ENCODE assay signal across 10 mouse cellular contexts in genomic region chr14:13771163-13771562, GRCm38 (mm10).
DNase-seq lines count a peak whose midpoint lies in the region; ATAC-seq and TF ChIP-seq lines count a peak whose summit lies in the region.
"Had no signal": no experiment of that assay in that cellular context is flagged by ENCODE, and none has a peak within 500 bp of the region (broad histone marks: within the 10 kb centered on the region; RNA-seq: fewer than 3 reads in every experiment).

No protein-coding gene starts in this region.

- WGBS in midbrain, embryonic 10.5 days: 70% methylated on average over 2 of the region's 2 CpGs
- 60% methylated on average over 2 of the region's 2 CpGs for WGBS in midbrain, embryonic 14.5 days
- 65% methylated on average over 2 of the region's 2 CpGs for WGBS in forebrain, embryonic 16.5 days
- WGBS in limb, embryonic 14.5 days: 49% methylated on average over 2 of the region's 2 CpGs
- WGBS in stomach, postnatal 0 days: 33% methylated on average over 2 of the region's 2 CpGs
- WGBS in lung, adult 2 months: 46% methylated on average over 2 of the region's 2 CpGs

- TF ChIP-seq CTCF in stomach, postnatal 0 days (IDR thresholded peaks at IDR 0.05; ENCODE audit: low read depth): no peak
- TF ChIP-seq CTCF in lung, adult 2 months (IDR thresholded peaks at IDR 0.05; ENCODE audit: insufficient read depth, low read length): no peak

- no peaks in the 10 kb centered on the region for H3K9me3 ChIP-seq in midbrain, embryonic 10.5 days (replicated peaks)
- no peaks in the 10 kb centered on the region for H3K9me3 ChIP-seq in midbrain, embryonic 14.5 days (ENCODE audit: control insufficient read depth, low read length)
- no peaks in the 10 kb centered on the region for H3K9me3 ChIP-seq in forebrain, embryonic 16.5 days (ENCODE audit: control insufficient read depth, low read length)
- no peaks in the 10 kb centered on the region for H3K9me3 ChIP-seq in limb, embryonic 14.5 days (ENCODE audit: control insufficient read depth, low read length)
- H3K9me3 ChIP-seq in stomach, postnatal 0 days (ENCODE audit: control insufficient read depth, low read length): no peaks in the 10 kb centered on the region
- H3K9me3 ChIP-seq: heart, embryonic 10.5 days had no signal

- ATAC-seq in midbrain, embryonic 14.5 days (ENCODE audit: low FRiP score, low TSS enrichment): no peak
- ATAC-seq in forebrain, embryonic 16.5 days: peak; percentile 34; the same call in 1 of the 2 replicates
- ATAC-seq in limb, embryonic 14.5 days (ENCODE audit: low FRiP score, low read depth): peak; percentile 13; the same call in 1 of the 2 replicates
- no peak for ATAC-seq in stomach, postnatal 0 days (ENCODE audit: low FRiP score, low TSS enrichment)

- TF ChIP-seq EP300 in stomach, postnatal 0 days (optimal IDR thresholded peaks at IDR 0.05): no peak

- no peaks in the 10 kb centered on the region for H3K36me3 ChIP-seq in midbrain, embryonic 10.5 days
- H3K36me3 ChIP-seq in midbrain, embryonic 14.5 days (ENCODE audit: control insufficient read depth, insufficient read depth, low read length): no peaks in the 10 kb centered on the region
- no peaks in the 10 kb centered on the region for H3K36me3 ChIP-seq in forebrain, embryonic 16.5 days (ENCODE audit: control insufficient read depth, insufficient read depth)
- no peaks in the 10 kb centered on the region for H3K36me3 ChIP-seq in limb, embryonic 14.5 days (ENCODE audit: control insufficient read depth, insufficient read depth, low read length)
- H3K36me3 ChIP-seq in stomach, postnatal 0 days (ENCODE audit: control insufficient read depth, insufficient read depth, low read length): no peaks in the 10 kb centered on the region
- H3K36me3 ChIP-seq: heart, embryonic 10.5 days had no signal

- no peak overlapping the region for H3K4me3 ChIP-seq in midbrain, embryonic 10.5 days
- H3K4me3 ChIP-seq in midbrain, embryonic 14.5 days (replicated peaks; ENCODE audit: low read depth, low read length): no peak overlapping the region
- no peak overlapping the region for H3K4me3 ChIP-seq in forebrain, embryonic 16.5 days (replicated peaks; ENCODE audit: low read length)
- no peak overlapping the region for H3K4me3 ChIP-seq in limb, embryonic 14.5 days (replicated peaks; ENCODE audit: low read length)
- H3K4me3 ChIP-seq in stomach, postnatal 0 days (ENCODE audit: low read depth, low read length): no peak overlapping the region
- H3K4me3 ChIP-seq in lung, adult 2 months (replicated peaks; ENCODE audit: extremely low read depth, low read depth, low read length): no peak overlapping the region
- H3K4me3 ChIP-seq: heart, embryonic 10.5 days had no signal

- peak overlapping the region; percentile 83 for H3K27ac ChIP-seq in midbrain, embryonic 10.5 days (replicated peaks)
- H3K27ac ChIP-seq in midbrain, embryonic 14.5 days (replicated peaks; ENCODE audit: low read depth, low read length): no peak overlapping the region
- no peak overlapping the region for H3K27ac ChIP-seq in forebrain, embryonic 16.5 days (ENCODE audit: low read length)
- no peak overlapping the region for H3K27ac ChIP-seq in limb, embryonic 14.5 days (replicated peaks; ENCODE audit: low read depth, low read length)
- H3K27ac ChIP-seq in stomach, postnatal 0 days (replicated peaks): no peak overlapping the region
- H3K27ac ChIP-seq: heart, embryonic 10.5 days; macrophage had no signal

- no peak overlapping the region for H3K4me2 ChIP-seq in midbrain, embryonic 14.5 days (ENCODE audit: low read length)
- H3K4me2 ChIP-seq in forebrain, embryonic 16.5 days (ENCODE audit: low read length): no peak overlapping the region
- H3K4me2 ChIP-seq in limb, embryonic 14.5 days (replicated peaks; ENCODE audit: low read depth, low read length, severe bottlenecking): no peak overlapping the region
- H3K4me2 ChIP-seq in stomach, postnatal 0 days (replicated peaks; ENCODE audit: low read depth): no peak overlapping the region

- no peak for TF ChIP-seq POLR2A in limb, embryonic 14.5 days (IDR thresholded peaks at IDR 0.05; ENCODE audit: borderline replicate concordance, extremely low read depth, insufficient read depth, insufficient read length)
- TF ChIP-seq POLR2A in lung, adult 2 months (IDR thresholded peaks at IDR 0.05; ENCODE audit: borderline replicate concordance, extremely low read depth, low read depth, low read length): no peak

- no peak for DNase-seq in midbrain, embryonic 10.5 days (ENCODE audit: low spot score)
- no peak for DNase-seq in midbrain, embryonic 14.5 days
- DNase-seq in limb, embryonic 14.5 days (ENCODE audit: low spot score): no peak
- DNase-seq in testis, postnatal 10 days (ENCODE audit: low spot score): no peak
- no peak for DNase-seq in stomach, postnatal 0 days (ENCODE audit: low spot score)
- no peak for DNase-seq in layer of hippocampus, postnatal 10 days (ENCODE audit: low spot score in 2 of 2)
- DNase-seq in lung, adult 2 months: no peak

- no peaks in the 10 kb centered on the region for H3K27me3 ChIP-seq in midbrain, embryonic 10.5 days (ENCODE audit: low read depth, poor library complexity, severe bottlenecking)
- H3K27me3 ChIP-seq in midbrain, embryonic 14.5 days (ENCODE audit: control insufficient read depth, insufficient read depth, low read length): no peaks in the 10 kb centered on the region
- H3K27me3 ChIP-seq in forebrain, embryonic 16.5 days (replicated peaks; ENCODE audit: control insufficient read depth, insufficient read depth, low read length): no peaks in the 10 kb centered on the region
- no peaks in the 10 kb centered on the region for H3K27me3 ChIP-seq in limb, embryonic 14.5 days (ENCODE audit: control insufficient read depth, insufficient read depth, low read length)
- no peaks in the 10 kb centered on the region for H3K27me3 ChIP-seq in stomach, postnatal 0 days (ENCODE audit: control insufficient read depth, insufficient read depth, low read length)

- H3K9ac ChIP-seq in midbrain, embryonic 14.5 days (replicated peaks; ENCODE audit: low read length): no peak overlapping the region
- no peak overlapping the region for H3K9ac ChIP-seq in forebrain, embryonic 16.5 days (replicated peaks; ENCODE audit: low read depth, low read length)
- H3K9ac ChIP-seq in limb, embryonic 14.5 days (ENCODE audit: low read depth, low read length, severe bottlenecking): no peak overlapping the region
- no peak overlapping the region for H3K9ac ChIP-seq in stomach, postnatal 0 days (ENCODE audit: low read length)

- peaks cover 26% of the 10 kb centered on the region for H3K4me1 ChIP-seq in midbrain, embryonic 10.5 days
- H3K4me1 ChIP-seq in midbrain, embryonic 14.5 days (ENCODE audit: control insufficient read depth, insufficient read depth, low read length): peaks cover 12% of the 10 kb centered on the region
- peaks cover 12% of the 10 kb centered on the region for H3K4me1 ChIP-seq in forebrain, embryonic 16.5 days (replicated peaks; ENCODE audit: control insufficient read depth, insufficient read depth, low read length)
- 0 out of 2 replicates have a peak, but pooled peaks cover 3% of the 10 kb centered on the region for H3K4me1 ChIP-seq in limb, embryonic 14.5 days (ENCODE audit: control insufficient read depth, insufficient read depth, low read length)
- no peaks in the 10 kb centered on the region for H3K4me1 ChIP-seq in stomach, postnatal 0 days (replicated peaks; ENCODE audit: control insufficient read depth, insufficient read depth)
- no peaks in the 10 kb centered on the region for H3K4me1 ChIP-seq in lung, adult 2 months (ENCODE audit: control insufficient read depth, insufficient read depth, low read length)
- H3K4me1 ChIP-seq: heart, embryonic 10.5 days had no signal

Comparison
In these comparisons a context has a peak if more than half of its experiments do, and no peak if none do; other contexts are left out.
1. ATAC-seq: peak in forebrain, embryonic 16.5 days (single experiment) and limb, embryonic 14.5 days (single experiment); none in midbrain, embryonic 14.5 days (single experiment) and stomach, postnatal 0 days (single experiment).